Mouse (Mus musculus): ENCODE results near the gene Exoc6. TPM values are rescaled to one million over a fixed set of nuclear protein-coding genes. Genes with fewer than 3 reads are reported as not detected.

The Exoc6 gene
- total and polyA plus RNA-seq, 2 experiments from 2014 or later = 25.5 to 27.2 TPM

DNA sequence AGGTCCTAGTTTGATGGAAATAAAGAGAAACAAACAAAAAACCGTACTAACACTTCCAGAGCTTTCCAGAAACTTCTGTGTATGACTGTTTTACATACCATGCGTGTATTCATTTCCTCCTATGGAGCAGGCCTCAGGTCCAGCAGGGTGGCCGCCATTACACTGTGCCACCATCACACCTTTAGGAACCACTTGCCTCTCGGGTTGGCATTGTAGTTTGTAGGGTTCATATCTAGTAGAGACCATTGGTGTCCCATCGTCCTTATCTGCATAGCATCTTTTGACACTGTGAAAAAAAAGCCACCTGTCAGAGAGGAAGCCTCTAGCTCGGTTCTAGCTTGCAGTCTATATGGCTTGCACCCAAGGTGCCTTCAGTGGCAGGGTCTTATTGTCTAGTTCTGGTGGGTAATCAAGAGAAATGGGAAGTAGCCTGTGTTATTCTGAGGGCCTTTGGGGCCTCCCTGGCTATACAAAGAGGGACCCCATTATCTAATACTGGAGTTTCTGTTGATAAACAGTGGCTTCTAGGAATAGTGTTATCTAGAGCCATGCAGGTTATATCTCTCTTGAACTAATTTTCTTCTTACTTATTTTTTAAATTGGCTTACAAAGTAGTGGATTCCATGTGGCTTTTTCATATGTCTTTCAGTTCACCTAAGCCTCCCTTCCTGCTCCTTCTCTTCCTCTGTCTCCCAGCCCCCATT lies 5.8 kb downstream of the Exoc6 start:
- H3K4me1 ChIP-seq (ENCODE audit: insufficient read depth, low read length) = no peaks in the 10 kb centered on the region; the same call in 1 of the 2 replicates
- no peaks in the 10 kb centered on the region for H3K9me3 ChIP-seq (ENCODE audit: low read length)
- no peaks in the 10 kb centered on the region; the same call in 1 of the 2 replicates for H3K36me3 ChIP-seq (ENCODE audit: insufficient read depth, low read length)
- no peak overlapping the region for H3K4me3 ChIP-seq (ENCODE audit: low read depth, low read length)
- 93% methylated on average over 6 of the region's 6 CpGs for WGBS
- no peaks in the 10 kb centered on the region for H3K27me3 ChIP-seq (ENCODE audit: insufficient read depth, low read length)
- H3K27ac ChIP-seq (ENCODE audit: low read depth, low read length) = no peak overlapping the region
- no peak overlapping the region for H3K9ac ChIP-seq (replicated peaks; ENCODE audit: low read length, poor library complexity, severe bottlenecking)
- TF ChIP-seq CTCF (IDR thresholded peaks at IDR 0.05) = no peak
- no peak overlapping the region for H3K4me2 ChIP-seq (ENCODE audit: low read depth, low read length, poor library complexity, severe bottlenecking)
- no peak for ATAC-seq (ENCODE audit: low FRiP score)
- no peak for DNase-seq (ENCODE audit: low spot score)

DNA sequence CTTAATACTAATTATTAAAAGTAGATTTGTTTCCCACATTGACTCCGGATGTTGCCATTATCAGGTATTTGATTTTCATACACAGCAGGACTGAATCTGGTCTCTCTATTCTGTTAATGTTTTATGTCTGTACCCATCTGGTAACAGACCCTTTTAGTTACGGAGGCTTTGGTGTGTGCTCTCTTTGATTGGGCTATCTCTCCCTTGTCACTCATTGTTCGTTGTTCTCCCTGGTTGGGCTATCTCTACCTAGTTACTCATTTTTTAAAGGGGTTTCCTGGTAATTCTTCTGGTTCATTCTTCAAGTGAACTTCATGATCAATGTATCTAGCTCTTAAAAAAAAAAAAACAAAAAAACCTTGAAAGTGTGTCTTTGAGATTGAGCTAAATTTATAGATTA lies 7.7 kb downstream of the Exoc6 start:
- ATAC-seq (ENCODE audit: low FRiP score) = no peak
- H3K9me3 ChIP-seq (ENCODE audit: low read length) = no peaks in the 10 kb centered on the region
- H3K4me2 ChIP-seq (ENCODE audit: low read depth, low read length, poor library complexity, severe bottlenecking) = no peak overlapping the region
- no peak overlapping the region for H3K9ac ChIP-seq (replicated peaks; ENCODE audit: low read length, poor library complexity, severe bottlenecking)
- 70% methylated on average over 3 of the region's 3 CpGs for WGBS
- H3K4me1 ChIP-seq (ENCODE audit: insufficient read depth, low read length) = no peaks in the 10 kb centered on the region; the same call in 1 of the 2 replicates
- TF ChIP-seq CTCF (IDR thresholded peaks at IDR 0.05) = no peak
- no peaks in the 10 kb centered on the region for H3K27me3 ChIP-seq (ENCODE audit: insufficient read depth, low read length)
- no peak for DNase-seq (ENCODE audit: low spot score)
- H3K4me3 ChIP-seq (ENCODE audit: low read depth, low read length) = no peak overlapping the region
- H3K36me3 ChIP-seq (ENCODE audit: insufficient read depth, low read length) = no peaks in the 10 kb centered on the region; the same call in 1 of the 2 replicates
- no peak overlapping the region for H3K27ac ChIP-seq (ENCODE audit: low read depth, low read length)

DNA sequence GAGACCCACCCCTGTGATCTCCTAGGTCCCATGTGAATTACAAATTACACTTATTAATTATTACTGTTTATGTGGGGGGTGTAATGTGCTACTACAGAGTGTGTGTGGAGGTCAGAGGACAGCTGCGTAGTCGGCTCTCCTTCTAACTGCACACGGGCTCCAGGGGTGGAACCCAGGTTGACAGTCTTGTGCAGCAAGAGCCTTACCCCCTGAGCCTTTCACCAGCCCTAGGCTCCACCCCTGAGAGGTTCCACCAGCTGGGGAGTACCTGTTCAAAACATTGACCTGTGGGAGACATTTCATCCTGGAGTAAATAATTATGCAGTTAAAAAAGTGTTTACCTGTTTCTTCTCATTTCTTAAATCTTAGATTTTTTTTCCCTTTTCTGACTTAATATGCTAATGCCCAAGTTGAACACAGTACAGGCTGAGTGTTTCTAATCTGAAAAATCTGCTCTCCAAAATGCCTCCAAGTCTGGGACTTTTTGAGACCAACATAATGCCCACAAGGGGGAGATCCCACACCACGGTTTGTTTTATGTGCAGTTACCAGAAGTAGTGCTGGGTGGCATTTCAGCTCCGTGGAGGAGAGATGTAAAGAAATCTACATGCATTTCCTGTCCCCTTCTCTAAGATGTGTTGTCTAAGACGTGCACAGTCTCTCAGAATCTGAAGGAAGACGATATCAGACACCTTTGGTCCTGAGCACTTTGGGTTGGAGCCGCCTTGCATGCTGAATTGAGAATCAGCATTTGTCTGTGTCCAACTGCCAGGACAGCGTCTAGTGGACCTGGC lies 9.3 kb downstream of the Exoc6 start:
- Histone ChIP-seq H3K9ac (replicated peaks; ENCODE audit: low read length, poor library complexity, severe bottlenecking) (no peak overlapping the region), H3K4me1 (ENCODE audit: insufficient read depth, low read length) (no peaks in the 10 kb centered on the region; the same call in 1 of the 2 replicates), H3K27ac (ENCODE audit: low read depth, low read length) (no peak overlapping the region), H3K4me2 (ENCODE audit: low read depth, low read length, poor library complexity, severe bottlenecking) (no peak overlapping the region), H3K27me3 (ENCODE audit: insufficient read depth, low read length) (no peaks in the 10 kb centered on the region), H3K9me3 (ENCODE audit: low read length) (no peaks in the 10 kb centered on the region), H3K36me3 (ENCODE audit: insufficient read depth, low read length) (no peaks in the 10 kb centered on the region), H3K4me3 (ENCODE audit: low read depth, low read length) (no peak overlapping the region)
- DNase-seq (ENCODE audit: low spot score) = peak; percentile 69
- 0 out of 2 replicates have a peak, but pooled peaks have one; percentile 34 for ATAC-seq (ENCODE audit: low FRiP score)
- 47% methylated on average over 9 of the region's 9 CpGs for WGBS
- TF ChIP-seq CTCF (IDR thresholded peaks at IDR 0.05) = peak; percentile 72

DNA sequence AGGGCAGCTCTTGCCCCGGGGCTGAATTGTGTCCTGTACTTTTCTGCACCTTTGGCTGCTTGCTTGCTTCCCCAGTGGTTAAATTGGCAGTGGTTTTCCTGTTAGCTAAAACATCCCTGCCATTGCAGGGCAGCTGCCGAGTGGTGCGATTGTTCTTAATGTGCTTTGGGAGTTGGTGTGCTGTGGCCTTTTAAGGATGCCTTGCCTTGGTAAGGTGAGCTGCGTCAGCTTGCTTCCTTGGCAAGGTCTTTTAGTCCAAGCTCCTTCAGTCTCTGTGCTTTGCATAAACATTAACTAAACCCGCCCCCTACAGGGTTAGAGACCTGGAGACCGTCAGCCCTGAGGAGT lies 9.8 kb downstream of the Exoc6 start:
- Histone ChIP-seq H3K4me2 (ENCODE audit: low read depth, low read length, poor library complexity, severe bottlenecking) (no peak overlapping the region), H3K9ac (replicated peaks; ENCODE audit: low read length, poor library complexity, severe bottlenecking) (no peak overlapping the region), H3K4me1 (ENCODE audit: insufficient read depth, low read length) (no peaks in the 10 kb centered on the region; the same call in 1 of the 2 replicates), H3K27me3 (ENCODE audit: insufficient read depth, low read length) (no peaks in the 10 kb centered on the region), H3K4me3 (ENCODE audit: low read depth, low read length) (no peak overlapping the region), H3K36me3 (ENCODE audit: insufficient read depth, low read length) (no peaks in the 10 kb centered on the region), H3K9me3 (ENCODE audit: low read length) (no peaks in the 10 kb centered on the region), H3K27ac (ENCODE audit: low read depth, low read length) (no peak overlapping the region)
- DNase-seq (ENCODE audit: low spot score) (no peak), ATAC-seq (ENCODE audit: low FRiP score) (no peak)
- WGBS = 33% methylated on average over 6 of the region's 6 CpGs
- TF ChIP-seq CTCF (IDR thresholded peaks at IDR 0.05) = no peak

DNA sequence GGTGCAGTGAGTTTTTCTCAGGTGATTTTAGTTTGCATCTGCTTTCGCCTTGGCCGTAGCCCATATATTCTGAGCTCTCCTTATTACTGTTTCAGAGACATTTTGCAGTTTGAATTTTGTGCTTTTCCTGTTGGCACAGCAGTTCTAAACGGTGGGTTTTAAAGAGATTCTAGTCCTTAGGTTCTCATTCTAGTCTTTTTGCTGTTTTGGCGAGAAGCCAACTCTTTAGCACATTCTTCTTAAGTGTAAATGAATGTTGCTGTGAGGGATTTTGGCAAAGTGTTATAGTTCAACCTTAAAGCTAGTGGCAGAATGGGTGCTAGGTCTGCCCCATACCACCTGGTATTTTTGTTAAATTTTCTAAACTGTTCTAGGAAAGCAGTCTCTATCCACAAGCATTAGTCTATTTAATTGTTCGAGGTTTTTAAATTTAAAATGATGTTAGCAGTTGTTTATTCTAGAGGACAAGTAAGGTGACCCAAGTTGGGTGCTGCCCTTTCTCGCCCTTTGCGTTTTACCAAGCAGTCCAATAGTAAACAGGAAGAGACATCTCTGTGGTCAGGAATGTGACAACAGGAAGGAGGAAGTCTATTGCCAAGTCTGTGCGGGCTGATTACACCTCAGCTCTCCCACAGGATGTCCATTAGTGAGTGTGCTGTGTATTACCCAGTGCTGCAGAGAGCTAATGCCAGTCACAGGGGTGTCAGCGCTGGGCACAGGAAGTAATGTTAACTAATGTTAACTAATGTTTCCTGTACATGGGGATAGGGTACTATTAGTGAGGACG lies 11.1 kb downstream of the Exoc6 start:
- Histone ChIP-seq H3K9ac (replicated peaks; ENCODE audit: low read length, poor library complexity, severe bottlenecking) (no peak overlapping the region), H3K4me1 (ENCODE audit: insufficient read depth, low read length) (no peaks in the 10 kb centered on the region; the same call in 1 of the 2 replicates), H3K36me3 (ENCODE audit: insufficient read depth, low read length) (no peaks in the 10 kb centered on the region), H3K27ac (ENCODE audit: low read depth, low read length) (no peak overlapping the region), H3K4me3 (ENCODE audit: low read depth, low read length) (no peak overlapping the region), H3K9me3 (ENCODE audit: low read length) (no peaks in the 10 kb centered on the region), H3K4me2 (ENCODE audit: low read depth, low read length, poor library complexity, severe bottlenecking) (no peak overlapping the region), H3K27me3 (ENCODE audit: insufficient read depth, low read length) (no peaks in the 10 kb centered on the region)
- WGBS = 76% methylated on average over 10 of the region's 10 CpGs
- ATAC-seq (ENCODE audit: low FRiP score) (no peak), DNase-seq (ENCODE audit: low spot score) (no peak)
- TF ChIP-seq CTCF (IDR thresholded peaks at IDR 0.05) = no peak

Data from midbrain, postnatal 0 days (tissue).